Mouse (Mus musculus): ENCODE data around the gene Parm1. TPM values are rescaled to one million over a fixed set of nuclear protein-coding genes. Genes with fewer than 3 reads are reported as not detected.

Parm1 gene
- total and polyA plus RNA-seq, 3 experiments = 0.69 to 6.2 (median 4.4) TPM

DNA sequence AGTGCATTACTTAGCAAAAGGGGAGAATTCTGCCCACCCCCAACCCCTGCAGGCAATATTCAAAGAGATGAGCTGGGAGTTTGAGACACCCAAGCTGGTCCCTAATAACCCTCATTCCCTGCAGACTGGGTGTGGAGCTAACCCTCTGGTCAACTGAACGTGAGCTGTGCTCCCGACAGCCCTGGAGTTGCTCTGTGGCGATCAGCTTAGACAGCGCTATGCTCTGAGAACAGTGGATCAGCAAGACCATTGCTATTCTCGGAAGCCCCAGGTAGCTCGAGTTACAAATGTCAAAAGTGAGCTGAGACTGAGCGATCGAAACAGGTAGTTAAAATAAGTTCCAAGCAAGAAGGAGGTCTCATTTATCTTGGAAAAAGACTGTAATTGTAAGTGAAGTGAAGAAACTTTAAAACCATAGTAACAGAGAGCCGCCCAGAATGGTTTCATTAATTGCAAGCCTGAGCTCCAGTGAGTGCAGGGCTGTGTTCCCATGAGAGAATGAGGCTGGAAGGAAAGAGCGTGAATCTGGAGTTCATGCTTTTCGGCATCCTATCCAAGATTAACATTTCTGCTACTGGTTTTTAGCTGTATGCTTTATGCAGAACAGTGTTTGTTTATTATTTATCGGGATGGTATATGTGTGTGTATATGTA, 86.5 kb downstream of the Parm1 start:
- H3K27me3 ChIP-seq (ENCODE audit: insufficient read depth, low read length) = peaks cover 2% of the 10 kb centered on the region; the same call in 1 of the 2 replicates
- no peaks in the 10 kb centered on the region for H3K9me3 ChIP-seq (replicated peaks)
- ATAC-seq (ENCODE audit: extremely low read depth, insufficient number of reproducible peaks, low FRiP score, poor library complexity, severe bottlenecking) = no peak
- no peak for DNase-seq (ENCODE audit: low spot score)
- H3K4me1 ChIP-seq (ENCODE audit: insufficient read depth, low read depth, low read length) = no peaks in the 10 kb centered on the region
- TF ChIP-seq GATA1 (IDR thresholded peaks at IDR 0.05; ENCODE audit: borderline replicate concordance, low read length) = no peak
- TF ChIP-seq TAL1 (conservative IDR thresholded peaks at IDR 0.05; ENCODE audit: low read depth, low read length) = no peak
- no peak for TF ChIP-seq CTCF (IDR thresholded peaks at IDR 0.05; ENCODE audit: low read depth, low read length)
- TF ChIP-seq POLR2AphosphoS5 (IDR thresholded peaks at IDR 0.05; ENCODE audit: insufficient replicate concordance, low read depth, low read length) = no peak
- no peak for TF ChIP-seq GATA2 (IDR thresholded peaks at IDR 0.05; ENCODE audit: borderline replicate concordance, low read depth, low read length)
- H3K4me3 ChIP-seq (ENCODE audit: low read depth, low read length) = no peak overlapping the region
- peaks cover 28% of the 10 kb centered on the region for H3K36me3 ChIP-seq (replicated peaks)

DNA sequence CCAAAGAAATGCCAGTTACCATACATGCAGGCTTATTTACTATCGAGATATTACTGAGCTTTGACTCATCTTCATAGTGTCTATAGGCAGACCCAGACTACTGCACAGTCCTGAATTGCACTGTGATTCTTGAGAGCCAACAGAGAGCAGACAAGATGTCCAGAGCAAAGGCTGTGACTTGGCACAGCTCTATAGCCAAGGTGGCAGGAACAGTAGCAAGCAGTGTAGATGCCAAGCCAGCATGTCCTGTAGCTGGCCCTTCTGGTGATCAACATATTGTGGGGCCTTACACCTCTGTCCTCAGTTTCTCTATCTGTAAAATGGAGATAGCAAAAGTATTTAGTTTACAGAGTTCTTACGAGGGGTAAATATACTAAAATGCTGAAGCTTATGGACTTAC, 89.8 kb downstream of the Parm1 start:
- Histone ChIP-seq H3K4me1 (ENCODE audit: insufficient read depth, low read depth, low read length) (no peaks in the 10 kb centered on the region), H3K36me3 (replicated peaks) (peaks cover 11% of the 10 kb centered on the region), H3K27me3 (ENCODE audit: insufficient read depth, low read length) (no peaks in the 10 kb centered on the region)

DNA sequence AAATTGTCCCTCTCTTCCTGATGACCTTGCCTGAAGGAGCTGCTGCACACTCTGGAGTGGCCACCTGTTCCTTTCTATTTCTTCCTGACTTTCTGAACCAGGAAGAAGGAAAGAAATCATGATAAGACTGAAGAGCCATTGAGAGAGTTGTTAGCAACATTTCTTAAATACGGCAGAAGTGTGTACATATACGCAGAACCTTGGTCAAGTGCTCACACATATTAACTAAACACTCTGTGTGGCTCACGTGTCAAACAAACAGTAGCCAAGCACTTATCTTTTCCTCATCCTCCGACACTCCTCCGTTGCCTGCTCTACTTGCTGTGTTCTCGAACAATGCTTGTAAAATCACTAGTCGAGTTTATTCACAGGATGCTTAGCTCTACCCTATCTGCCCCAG, 90.4 kb downstream of the Parm1 start:
- DNase-seq (ENCODE audit: low spot score) (no peak), ATAC-seq (ENCODE audit: extremely low read depth, insufficient number of reproducible peaks, low FRiP score, poor library complexity, severe bottlenecking) (no peak)
- Histone ChIP-seq H3K36me3 (replicated peaks) (peaks cover 13% of the 10 kb centered on the region), H3K9me3 (replicated peaks) (no peaks in the 10 kb centered on the region), H3K27me3 (ENCODE audit: insufficient read depth, low read length) (no peaks in the 10 kb centered on the region), H3K4me1 (ENCODE audit: insufficient read depth, low read depth, low read length) (no peaks in the 10 kb centered on the region), H3K4me3 (ENCODE audit: low read depth, low read length) (no peak overlapping the region)
- TF ChIP-seq POLR2AphosphoS5 (IDR thresholded peaks at IDR 0.05; ENCODE audit: insufficient replicate concordance, low read depth, low read length) (no peak), GATA2 (IDR thresholded peaks at IDR 0.05; ENCODE audit: borderline replicate concordance, low read depth, low read length) (no peak), CTCF (IDR thresholded peaks at IDR 0.05; ENCODE audit: low read depth, low read length) (no peak), TAL1 (conservative IDR thresholded peaks at IDR 0.05; ENCODE audit: low read depth, low read length) (no peak), GATA1 (IDR thresholded peaks at IDR 0.05; ENCODE audit: borderline replicate concordance, low read length) (no peak)

More for the DNA sequence above, 89.8 kb downstream of the Parm1 start:
- DNase-seq (ENCODE audit: low spot score) (no peak), ATAC-seq (ENCODE audit: extremely low read depth, insufficient number of reproducible peaks, low FRiP score, poor library complexity, severe bottlenecking) (no peak)
- no peak for TF ChIP-seq TAL1 (conservative IDR thresholded peaks at IDR 0.05; ENCODE audit: low read depth, low read length)
- no peak overlapping the region for H3K4me3 ChIP-seq (ENCODE audit: low read depth, low read length)
- H3K9me3 ChIP-seq (replicated peaks) = no peaks in the 10 kb centered on the region

DNA sequence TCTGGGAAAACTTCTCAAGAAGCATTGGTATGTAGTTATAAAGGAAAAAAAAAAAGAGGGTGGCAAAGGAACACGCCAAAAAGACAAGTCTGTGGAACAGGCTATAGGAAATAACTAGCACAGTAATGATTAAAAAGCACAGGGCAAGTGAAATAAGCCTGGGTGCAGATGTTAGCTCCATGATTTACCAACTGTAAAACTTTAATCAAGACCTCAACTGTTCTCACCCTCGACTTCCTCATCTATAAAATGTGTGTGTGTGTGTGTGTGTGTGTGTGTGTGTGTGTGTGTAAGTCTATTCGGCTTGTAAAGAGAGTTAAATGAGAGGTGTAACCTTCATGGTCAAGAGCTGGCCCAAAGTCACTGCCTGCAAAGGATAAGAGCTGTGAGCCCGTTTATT, 91.6 kb downstream of the Parm1 start:
- ATAC-seq (ENCODE audit: extremely low read depth, insufficient number of reproducible peaks, low FRiP score, poor library complexity, severe bottlenecking) = no peak
- Histone ChIP-seq H3K4me1 (ENCODE audit: insufficient read depth, low read depth, low read length) (0 out of 2 replicates have a peak, but pooled peaks cover 2% of the 10 kb centered on the region), H3K9me3 (replicated peaks) (no peaks in the 10 kb centered on the region), H3K4me3 (ENCODE audit: low read depth, low read length) (no peak overlapping the region), H3K27me3 (ENCODE audit: insufficient read depth, low read length) (no peaks in the 10 kb centered on the region), H3K36me3 (replicated peaks) (peaks cover 19% of the 10 kb centered on the region)
- DNase-seq (ENCODE audit: low spot score) = no peak
- no peak for TF ChIP-seq POLR2AphosphoS5 (IDR thresholded peaks at IDR 0.05; ENCODE audit: insufficient replicate concordance, low read depth, low read length)
- TF ChIP-seq CTCF (IDR thresholded peaks at IDR 0.05; ENCODE audit: low read depth, low read length) = no peak
- no peak for TF ChIP-seq TAL1 (conservative IDR thresholded peaks at IDR 0.05; ENCODE audit: low read depth, low read length)
- TF ChIP-seq GATA1 (IDR thresholded peaks at IDR 0.05; ENCODE audit: borderline replicate concordance, low read length) = no peak
- TF ChIP-seq GATA2 (IDR thresholded peaks at IDR 0.05; ENCODE audit: borderline replicate concordance, low read depth, low read length) = no peak

DNA sequence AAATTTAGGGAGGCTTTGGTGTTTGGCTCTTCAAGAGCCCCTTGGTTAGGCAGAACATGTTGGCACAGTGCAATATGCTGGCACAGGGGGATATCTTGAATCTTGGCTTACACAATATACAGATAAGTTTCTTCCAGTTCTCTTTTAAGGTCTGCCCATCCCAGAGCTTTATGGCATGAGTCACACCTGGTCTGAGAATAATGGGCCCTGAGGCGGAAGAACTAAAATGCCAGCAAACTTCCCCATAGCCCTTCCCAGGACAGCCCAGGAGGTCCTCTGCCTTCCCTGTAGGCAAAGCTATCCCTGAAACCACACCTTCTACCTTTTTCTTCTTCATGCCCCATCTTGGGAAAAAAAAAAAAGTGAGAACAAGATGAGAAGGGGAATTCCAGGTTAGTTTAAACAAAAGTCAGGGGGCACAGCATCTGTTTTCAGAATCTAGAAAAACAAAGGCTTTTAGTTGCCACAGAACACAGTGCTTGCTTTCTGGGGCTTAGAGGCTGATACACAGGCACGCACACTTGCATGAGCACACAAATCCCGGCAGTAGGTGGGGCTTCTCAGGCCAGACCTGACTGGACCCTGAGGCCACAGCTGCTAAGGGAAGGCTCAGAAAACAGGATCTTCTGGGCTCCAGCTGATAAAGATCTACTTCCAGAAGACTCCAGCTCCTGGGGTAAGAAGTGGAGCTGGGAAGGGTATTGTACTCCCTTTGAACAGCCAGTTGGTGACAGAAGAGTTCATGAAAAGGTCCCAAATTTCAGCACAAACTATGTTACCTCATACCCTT, 92.3 kb downstream of the Parm1 start:
- no peak for TF ChIP-seq CTCF (IDR thresholded peaks at IDR 0.05; ENCODE audit: low read depth, low read length)
- no peak for TF ChIP-seq GATA2 (IDR thresholded peaks at IDR 0.05; ENCODE audit: borderline replicate concordance, low read depth, low read length)
- TF ChIP-seq TAL1 (conservative IDR thresholded peaks at IDR 0.05; ENCODE audit: low read depth, low read length) = no peak
- no peak for TF ChIP-seq GATA1 (IDR thresholded peaks at IDR 0.05; ENCODE audit: borderline replicate concordance, low read length)
- no peak for TF ChIP-seq POLR2AphosphoS5 (IDR thresholded peaks at IDR 0.05; ENCODE audit: insufficient replicate concordance, low read depth, low read length)
- 0 out of 2 replicates have a peak, but pooled peaks cover 2% of the 10 kb centered on the region for H3K4me1 ChIP-seq (ENCODE audit: insufficient read depth, low read depth, low read length)

DNA sequence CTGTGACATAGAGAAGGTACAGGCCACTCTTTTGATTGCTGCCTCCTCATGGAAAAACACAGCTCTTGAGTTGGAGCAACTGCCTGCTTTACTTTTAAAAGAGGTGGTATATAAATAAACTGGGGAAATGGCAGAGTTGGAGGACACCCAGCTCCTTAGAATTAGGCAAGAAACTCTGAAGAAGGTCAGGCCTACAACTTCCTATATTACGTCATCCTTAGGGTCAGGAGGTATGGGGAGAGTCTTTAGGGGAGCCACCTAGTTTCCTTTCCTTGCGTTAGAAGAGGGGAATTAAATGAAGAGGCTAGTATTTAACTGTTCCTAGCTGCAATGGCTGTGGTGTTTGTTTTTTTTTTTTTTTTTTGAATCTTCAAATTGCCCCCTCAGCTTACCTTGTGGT, 93.1 kb downstream of the Parm1 start:
- Histone ChIP-seq H3K27me3 (ENCODE audit: insufficient read depth, low read length) (no peaks in the 10 kb centered on the region), H3K36me3 (replicated peaks) (peaks cover 22% of the 10 kb centered on the region), H3K9me3 (replicated peaks) (no peaks in the 10 kb centered on the region), H3K4me1 (ENCODE audit: insufficient read depth, low read depth, low read length) (peaks cover 4% of the 10 kb centered on the region), H3K4me3 (ENCODE audit: low read depth, low read length) (no peak overlapping the region)
- DNase-seq (ENCODE audit: low spot score) (no peak), ATAC-seq (ENCODE audit: extremely low read depth, insufficient number of reproducible peaks, low FRiP score, poor library complexity, severe bottlenecking) (no peak)
- TF ChIP-seq GATA1 (IDR thresholded peaks at IDR 0.05; ENCODE audit: borderline replicate concordance, low read length) (no peak), GATA2 (IDR thresholded peaks at IDR 0.05; ENCODE audit: borderline replicate concordance, low read depth, low read length) (no peak), CTCF (IDR thresholded peaks at IDR 0.05; ENCODE audit: low read depth, low read length) (no peak)

More for the DNA sequence above, 92.3 kb downstream of the Parm1 start:
- peaks cover 21% of the 10 kb centered on the region for H3K36me3 ChIP-seq (replicated peaks)
- ATAC-seq (ENCODE audit: extremely low read depth, insufficient number of reproducible peaks, low FRiP score, poor library complexity, severe bottlenecking) (no peak), DNase-seq (ENCODE audit: low spot score) (no peak)
- H3K9me3 ChIP-seq (replicated peaks) = no peaks in the 10 kb centered on the region
- no peaks in the 10 kb centered on the region for H3K27me3 ChIP-seq (ENCODE audit: insufficient read depth, low read length)
- no peak overlapping the region for H3K4me3 ChIP-seq (ENCODE audit: low read depth, low read length)
